In genomic region chr9:80615114-80615513, GRCm38 (mm10) we compare ENCODE assay signal across 20 mouse cellular contexts.
"Had no signal": no experiment of that assay in that cellular context is flagged by ENCODE, and none has a peak within 500 bp of the region (broad histone marks: within the 10 kb centered on the region; RNA-seq: fewer than 3 reads in every experiment).

No protein-coding gene starts in this region.

- H3K27ac ChIP-seq: limb, embryonic 10.5 days; limb, embryonic 13.5 days; liver, embryonic 12.5 days; liver, embryonic 15.5 days; lung, embryonic 15.5 days; midbrain, embryonic 12.5 days; stomach, embryonic 15.5 days had no signal

- H3K9me3 ChIP-seq: limb, embryonic 10.5 days; limb, embryonic 13.5 days; liver, embryonic 12.5 days; liver, embryonic 15.5 days; lung, embryonic 15.5 days; midbrain, embryonic 12.5 days; stomach, embryonic 15.5 days had no signal

- H3K4me2 ChIP-seq: limb, embryonic 13.5 days; liver, embryonic 12.5 days; liver, embryonic 15.5 days; lung, embryonic 15.5 days; midbrain, embryonic 12.5 days; stomach, embryonic 15.5 days had no signal

- H3K4me1 ChIP-seq: limb, embryonic 10.5 days; limb, embryonic 13.5 days; liver, embryonic 12.5 days; liver, embryonic 15.5 days; lung, embryonic 15.5 days; midbrain, embryonic 12.5 days; stomach, embryonic 15.5 days had no signal

- H3K9ac ChIP-seq: limb, embryonic 13.5 days; liver, embryonic 12.5 days; liver, embryonic 15.5 days; lung, embryonic 15.5 days; midbrain, embryonic 12.5 days; stomach, embryonic 15.5 days had no signal

- DNase-seq: kidney, adult 18-20 months; kidney, adult 9 months; kidney, postnatal 14 days; kidney, postnatal 4 days; liver; lung, adult 18-20 months; lung, postnatal 10 days; lung, postnatal 36 days; retina, postnatal 1 day; right cerebral cortex, postnatal 25 days; spleen, adult 18-20 months; thymus, postnatal 25 days had no signal

- H3K36me3 ChIP-seq: limb, embryonic 10.5 days; limb, embryonic 13.5 days; liver, embryonic 12.5 days; liver, embryonic 15.5 days; lung, embryonic 15.5 days; midbrain, embryonic 12.5 days; stomach, embryonic 15.5 days had no signal

- H3K4me3 ChIP-seq: limb, embryonic 10.5 days; limb, embryonic 13.5 days; liver, embryonic 12.5 days; liver, embryonic 15.5 days; lung, embryonic 15.5 days; midbrain, embryonic 12.5 days; stomach, embryonic 15.5 days had no signal

- H3K27me3 ChIP-seq: limb, embryonic 13.5 days; liver, embryonic 12.5 days; liver, embryonic 15.5 days; lung, embryonic 15.5 days; midbrain, embryonic 12.5 days; stomach, embryonic 15.5 days had no signal

- ATAC-seq: liver, embryonic 12.5 days; midbrain, embryonic 16.5 days had no signal
